Mouse (Mus musculus) heart, embryonic 16.5 days (tissue): ENCODE measurements around the gene Gm1604a. TPM values are rescaled to one million over a fixed set of nuclear protein-coding genes. Genes with fewer than 3 reads are reported as not detected.
"Not testable (repeated sequence)": the region's sequence is repeated elsewhere in the genome, so short reads cannot be mapped to it uniquely, and the experiment has no call there.

Experiments used
- ATAC-seq: fragments of 200-750 bp; cut with Nextera tagmentation; replicated peaks from 2 replicates; pipeline ENCODE4 v1.8.0; 2017; ENCODE audit warnings: moderate number of reproducible peaks; ENCODE audit not compliant: insufficient read depth, low FRiP score; ENCODE audit errors: extremely low read depth
- H3K27ac ChIP-seq: fragments of 300-500 bp; sonication (generic); 2 replicates; pipeline ENCODE4 v1.5.1; 2014; ENCODE audit warnings: mild to moderate bottlenecking, low read length, control low read depth, moderate library complexity
- H3K27me3 ChIP-seq: fragments of 300-500 bp; sonication (generic); 2 replicates; pipeline ENCODE4 v1.6.1; 2014; ENCODE audit warnings: low read length, mixed read lengths; ENCODE audit not compliant: control insufficient read depth, insufficient read depth
- H3K36me3 ChIP-seq: fragments of 300-500 bp; sonication (generic); 2 replicates; pipeline ENCODE4 v1.6.1; 2014; ENCODE audit not compliant: control insufficient read depth, insufficient read depth
- H3K4me1 ChIP-seq: fragments of 300-500 bp; sonication (generic); 2 replicates; pipeline ENCODE4 v1.6.1; 2014; ENCODE audit warnings: low read length, mixed read lengths; ENCODE audit not compliant: control insufficient read depth, insufficient read depth
- H3K4me2 ChIP-seq: fragments of 300-500 bp; sonication (generic); 2 replicates; pipeline ENCODE4 v1.6.1; 2014; ENCODE audit warnings: low read depth, mild to moderate bottlenecking, control low read depth, low read length
- H3K4me3 ChIP-seq: fragments of 300-500 bp; sonication (generic); 2 replicates; pipeline ENCODE4 v1.5.1; 2014; ENCODE audit warnings: mild to moderate bottlenecking, control low read depth, low read length
- H3K9ac ChIP-seq: fragments of 300-500 bp; sonication (generic); 2 replicates; pipeline ENCODE4 v1.6.1; 2014; ENCODE audit warnings: low read length, control low read depth
- H3K9me3 ChIP-seq: fragments of 300-500 bp; sonication (generic); replicated peaks from 2 replicates; pipeline ENCODE4 v1.6.1; 2016; ENCODE audit warnings: low read length; ENCODE audit not compliant: control insufficient read depth
- WGBS: fragments of 180-500 bp; shearing (Covaris S2); extraction: QIAGEN DNeasy Blood & Tissue Kit; methylation state at CpG from one replicate; pipeline ENCODE4 v1.1.7; 2014; 5-methylcytosine and 5-hydroxymethylcytosine counted together
- polyA plus RNA-seq: library from polyadenylated mRNA; unstranded; fragments of >200 nt; fragmentation: Nextera tagmentation; extraction: Ambion mirVana; gene quantifications from 2 replicates; pipeline ENCODE4 v1.2.1, GENCODE M21; 2015

The Gm1604a gene
- polyA plus RNA-seq, 1 experiment from 2014 or later = 0.29 TPM

DNA sequence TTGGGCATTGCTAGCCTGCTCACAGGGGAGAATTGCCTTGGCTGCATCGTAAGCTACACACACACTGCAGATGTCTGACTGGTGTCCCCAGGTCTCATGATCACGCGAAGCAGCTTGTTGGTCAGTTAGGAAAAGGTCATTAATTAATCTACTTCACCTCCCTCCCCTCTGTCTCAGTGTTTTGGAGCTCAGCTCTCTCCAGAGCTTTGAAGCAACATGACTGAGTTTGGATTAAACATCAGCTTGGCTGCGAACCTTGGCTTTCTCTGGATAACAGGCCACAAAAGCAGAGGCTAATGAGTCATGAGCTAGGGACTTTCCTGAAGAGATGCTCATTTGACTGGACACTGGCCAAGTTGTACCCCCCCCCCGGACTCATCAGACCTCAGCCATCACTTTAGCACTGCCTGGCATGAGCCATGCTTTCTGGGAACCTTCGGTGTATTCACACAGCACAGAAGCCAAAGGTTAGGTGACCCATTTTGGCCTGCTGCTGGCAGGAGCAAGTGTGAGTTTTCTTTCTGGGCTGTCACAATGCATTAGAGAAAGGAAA is 5.3 kb downstream of the Gm1604a start:
- WGBS = 74% methylated on average over 3 of the region's 6 CpGs
- H3K4me2 ChIP-seq, H3K9me3 ChIP-seq, H3K4me1 ChIP-seq, H3K27ac ChIP-seq, H3K9ac ChIP-seq, ATAC-seq, H3K27me3 ChIP-seq, H3K4me3 ChIP-seq, H3K36me3 ChIP-seq: not testable (repeated sequence)

DNA sequence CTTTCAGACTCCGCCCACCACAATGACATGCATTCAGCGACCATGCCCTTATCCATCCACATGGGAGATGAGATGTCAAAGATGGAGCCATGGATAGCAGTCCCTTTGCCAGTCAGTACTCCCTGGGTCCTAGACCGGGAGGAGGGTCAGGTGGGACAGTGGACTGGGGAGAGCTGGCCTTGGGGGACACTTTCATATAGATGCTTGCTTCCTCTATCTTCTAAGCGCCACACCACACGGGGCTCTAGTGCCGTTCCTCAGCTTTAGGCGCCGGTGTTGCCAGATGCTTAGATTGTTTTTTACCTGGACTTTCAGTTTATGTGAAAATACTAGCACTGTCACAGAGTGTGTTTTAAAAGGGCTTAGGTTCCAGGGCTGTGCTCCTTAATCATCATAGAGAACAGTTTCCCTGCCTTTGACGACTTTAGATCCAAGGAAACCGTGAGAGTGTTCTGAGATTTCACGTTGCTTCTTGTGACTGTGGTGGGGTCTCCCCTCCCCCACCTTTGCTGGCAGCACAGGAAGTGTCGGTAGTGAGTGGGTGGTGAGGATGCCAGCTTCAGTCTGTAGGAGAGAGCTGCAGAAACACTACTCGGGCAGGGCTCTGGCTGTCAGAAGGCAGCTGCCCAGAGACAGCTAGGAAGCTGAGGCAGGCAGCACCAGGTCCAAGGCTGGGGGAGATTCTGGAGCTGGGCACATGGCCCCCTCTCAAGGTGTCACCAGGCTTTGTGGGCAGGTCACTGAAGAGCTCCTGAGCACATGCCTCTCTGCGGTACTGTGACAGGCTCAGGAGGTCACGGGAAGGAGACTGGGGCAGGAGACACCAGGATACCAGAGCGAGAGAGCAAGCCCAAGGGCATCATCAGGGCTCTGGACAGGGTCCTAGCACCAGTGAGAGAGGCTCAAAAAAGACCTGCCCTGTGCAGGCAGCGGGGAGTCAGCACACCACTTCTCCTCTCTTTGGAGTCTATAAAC is 8.1 kb downstream of the Gm1604a start:
- H3K9ac ChIP-seq, H3K4me2 ChIP-seq, H3K4me1 ChIP-seq, ATAC-seq, H3K27me3 ChIP-seq, H3K4me3 ChIP-seq, H3K9me3 ChIP-seq, H3K36me3 ChIP-seq, H3K27ac ChIP-seq: not testable (repeated sequence)
- WGBS = 70% methylated on average over 3 of the region's 17 CpGs

DNA sequence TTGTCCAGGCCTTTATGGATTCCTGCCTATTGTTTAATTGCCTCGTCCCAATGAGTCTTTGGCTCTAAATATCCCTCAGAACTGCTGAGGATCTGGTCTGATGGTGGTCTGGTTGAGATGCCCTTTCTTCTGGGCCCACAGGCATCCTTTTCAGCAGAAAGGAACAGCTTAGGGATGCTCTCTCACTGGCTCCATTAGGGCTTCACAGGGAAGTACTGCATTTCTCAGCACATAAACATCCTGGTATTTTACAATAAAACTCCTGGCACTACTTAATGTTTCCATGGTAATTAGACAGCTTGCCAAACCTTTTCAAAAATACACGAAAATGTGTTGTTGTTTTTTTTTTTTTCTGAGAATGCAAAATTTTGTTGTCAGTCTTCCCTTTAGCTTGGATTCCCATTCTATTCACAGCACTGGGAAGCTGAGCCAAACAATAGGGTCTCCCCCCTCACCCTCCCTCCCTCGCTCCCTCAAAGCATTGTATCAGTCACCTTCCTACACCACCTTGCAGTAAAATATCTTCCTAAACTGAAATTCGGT is 43.7 kb downstream of the Gm1604a start:
- H3K27me3 ChIP-seq, H3K9me3 ChIP-seq, H3K36me3 ChIP-seq, H3K4me3 ChIP-seq, H3K4me2 ChIP-seq, H3K27ac ChIP-seq, H3K9ac ChIP-seq, H3K4me1 ChIP-seq, ATAC-seq: not testable (repeated sequence)
- 64% methylated on average over 2 of the region's 4 CpGs for WGBS

DNA sequence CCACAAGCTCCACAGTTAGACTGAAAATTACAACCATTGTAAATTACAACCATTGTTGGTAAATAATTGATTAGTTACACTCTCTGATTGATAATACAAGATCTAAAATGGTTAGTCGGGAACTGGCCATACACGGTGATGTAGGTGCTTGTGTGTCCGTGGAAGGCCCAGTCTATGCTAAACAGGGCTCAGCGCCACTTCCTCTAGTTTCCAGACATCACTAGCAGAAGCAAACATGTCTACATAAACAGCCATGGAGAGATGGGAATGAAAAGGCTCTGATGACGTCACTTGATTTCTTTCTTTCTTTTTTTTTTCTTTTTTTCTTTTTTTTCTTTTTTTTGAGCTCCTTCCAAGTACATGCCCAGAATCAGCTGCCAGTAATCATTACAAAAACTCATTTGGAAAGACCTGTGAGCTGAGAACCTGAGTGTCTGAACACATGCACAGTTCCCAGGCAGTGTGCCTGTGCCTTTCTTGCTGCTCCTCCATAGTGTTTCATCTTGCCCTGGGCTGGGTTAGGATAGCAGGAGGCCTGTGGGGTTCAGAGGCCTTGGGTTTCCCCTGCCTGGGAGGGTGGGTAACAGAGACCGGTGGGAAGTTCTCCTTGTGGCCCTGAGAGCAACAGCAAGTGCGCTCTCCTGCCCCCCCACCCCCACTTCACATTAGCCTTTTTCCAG is 44.3 kb downstream of the Gm1604a start:
- H3K4me1 ChIP-seq, ATAC-seq, H3K9me3 ChIP-seq, H3K36me3 ChIP-seq, H3K27ac ChIP-seq, H3K4me2 ChIP-seq, H3K27me3 ChIP-seq, H3K4me3 ChIP-seq, H3K9ac ChIP-seq: not testable (repeated sequence)
- 85% methylated on average over 5 of the region's 7 CpGs for WGBS

DNA sequence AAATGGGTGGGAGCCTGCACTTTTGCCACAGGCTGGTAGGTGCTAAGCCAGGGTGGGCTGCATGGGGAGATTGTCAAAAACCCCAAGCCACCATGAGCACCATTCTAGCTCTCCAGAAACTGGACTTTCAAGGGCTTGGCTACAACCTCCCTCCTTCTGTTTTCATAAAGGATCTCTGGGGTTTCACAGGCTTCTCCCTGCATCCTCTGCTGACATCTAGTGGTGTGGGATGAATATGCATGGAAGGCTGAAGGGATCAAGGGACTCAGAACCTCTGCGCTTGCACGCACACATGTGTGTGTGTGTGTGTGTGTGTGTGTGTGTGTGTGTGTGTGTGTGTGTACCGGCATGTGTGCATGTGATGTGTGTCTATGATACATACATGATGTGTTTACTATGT is 49.1 kb downstream of the Gm1604a start:
- H3K27me3 ChIP-seq, H3K36me3 ChIP-seq, H3K27ac ChIP-seq, H3K9me3 ChIP-seq, H3K4me3 ChIP-seq, H3K4me1 ChIP-seq, ATAC-seq, H3K9ac ChIP-seq, H3K4me2 ChIP-seq: not testable (repeated sequence)
- 38% methylated on average over 3 of the region's 3 CpGs for WGBS

DNA sequence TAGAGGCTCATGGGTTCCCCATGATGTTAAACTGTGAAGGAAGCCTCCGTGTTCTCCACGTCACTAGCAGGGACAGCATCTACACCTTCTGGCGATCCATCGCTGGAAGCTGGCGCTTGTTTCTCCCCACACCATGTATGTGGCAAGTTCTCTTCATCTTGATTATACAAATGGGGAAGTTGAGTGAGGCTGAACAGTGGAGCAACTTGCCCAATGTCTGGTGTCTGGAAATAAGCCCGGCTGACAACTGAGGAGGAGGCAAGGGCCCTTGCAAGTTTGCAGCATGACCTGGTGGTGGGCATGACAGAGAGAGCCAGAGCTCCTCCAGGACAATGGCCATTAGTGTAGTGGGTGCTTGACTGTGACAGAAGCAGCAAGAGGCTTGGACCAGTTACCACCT is 50.2 kb downstream of the Gm1604a start:
- WGBS = 80% methylated on average over 5 of the region's 6 CpGs
- H3K9me3 ChIP-seq, H3K27ac ChIP-seq, H3K9ac ChIP-seq, H3K27me3 ChIP-seq, ATAC-seq, H3K4me2 ChIP-seq, H3K4me1 ChIP-seq, H3K4me3 ChIP-seq, H3K36me3 ChIP-seq: not testable (repeated sequence)

DNA sequence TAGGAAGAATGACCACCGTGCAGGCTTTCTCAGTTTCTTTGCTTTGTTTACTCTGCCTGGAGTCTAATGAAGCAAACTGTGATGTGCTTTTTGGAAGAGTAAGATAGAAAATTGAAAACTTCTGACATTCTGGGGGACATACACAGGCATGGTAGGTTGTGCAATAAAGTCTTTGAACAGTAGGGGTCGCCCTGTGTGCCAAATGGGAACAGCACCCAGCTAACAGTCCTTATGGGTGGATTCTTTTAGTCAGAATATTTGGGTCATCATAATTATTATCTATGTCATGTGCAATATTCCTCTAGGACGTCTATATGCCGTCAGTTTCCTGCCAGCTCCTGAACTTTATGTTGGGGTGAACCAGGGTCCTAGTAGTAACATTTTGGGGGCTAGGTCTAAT is 54.2 kb downstream of the Gm1604a start:
- H3K4me2 ChIP-seq, H3K9me3 ChIP-seq, H3K36me3 ChIP-seq, H3K4me3 ChIP-seq, H3K27ac ChIP-seq, H3K9ac ChIP-seq, H3K27me3 ChIP-seq, ATAC-seq, H3K4me1 ChIP-seq: not testable (repeated sequence)
- 9% methylated on average over 1 of the region's 4 CpGs for WGBS

DNA sequence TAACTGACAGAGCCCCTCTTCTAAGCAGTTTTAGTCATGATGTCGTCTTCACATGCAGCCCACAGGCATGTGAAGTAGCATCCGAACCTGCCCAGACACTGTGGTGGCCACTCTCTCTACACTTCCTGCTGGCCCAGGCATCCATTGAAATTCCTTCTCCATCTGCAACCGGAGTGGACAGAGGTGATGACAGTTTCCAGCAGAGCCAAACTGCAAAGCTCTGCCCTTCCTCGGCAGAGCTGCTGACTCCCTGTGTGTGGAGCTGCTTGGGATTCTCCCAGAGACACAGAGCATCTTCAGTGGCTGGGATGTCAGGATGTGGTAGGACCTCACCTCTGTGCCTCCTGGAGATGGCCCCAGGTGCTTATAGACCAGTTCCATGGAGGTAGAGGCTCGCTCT is 59.2 kb downstream of the Gm1604a start:
- not testable (repeated sequence) for H3K9ac ChIP-seq, H3K4me1 ChIP-seq, H3K27me3 ChIP-seq, H3K27ac ChIP-seq, H3K36me3 ChIP-seq, H3K4me2 ChIP-seq, H3K4me3 ChIP-seq, H3K9me3 ChIP-seq
- peak; percentile 57 for ATAC-seq
- WGBS = no CpG with 5 or more reads among the region's 5 CpGs
